Mouse (Mus musculus) embryonic facial prominence, embryonic 12.5 days (tissue): ENCODE results near the gene Fam3a. TPM values are rescaled to one million over a fixed set of nuclear protein-coding genes. Genes with fewer than 3 reads are reported as not detected.

ENCODE experiments used
- ATAC-seq: fragments of 200-750 bp; cut with Nextera tagmentation; 2 replicates; pipeline ENCODE4 v1.8.0; 2017; ENCODE audit not compliant: insufficient number of reproducible peaks, insufficient read depth, low FRiP score, low TSS enrichment
- H3K27ac ChIP-seq: fragments of 300-500 bp; sonication (generic); 2 replicates; pipeline ENCODE4 v1.5.1; 2016; ENCODE audit warnings: mild to moderate bottlenecking
- H3K27me3 ChIP-seq: fragments of 300-500 bp; sonication (generic); 2 replicates; pipeline ENCODE4 v1.6.1; 2016; ENCODE audit warnings: mild to moderate bottlenecking, moderate library complexity
- H3K36me3 ChIP-seq: fragments of 300-500 bp; sonication (generic); 2 replicates; pipeline ENCODE4 v1.6.1; 2016; ENCODE audit warnings: mild to moderate bottlenecking
- H3K4me1 ChIP-seq: fragments of 300-500 bp; sonication (generic); 2 replicates; pipeline ENCODE4 v1.6.1; 2016
- H3K4me2 ChIP-seq: fragments of 300-500 bp; sonication (generic); replicated peaks from 2 replicates; pipeline ENCODE4 v1.6.1; 2016; ENCODE audit warnings: mild to moderate bottlenecking, moderate library complexity
- H3K4me3 ChIP-seq: fragments of 300-500 bp; sonication (generic); 2 replicates; pipeline ENCODE4 v1.5.1; 2016; ENCODE audit warnings: mild to moderate bottlenecking
- H3K9ac ChIP-seq: fragments of 300-500 bp; sonication (generic); 2 replicates; pipeline ENCODE4 v1.6.1; 2016; ENCODE audit warnings: mild to moderate bottlenecking, moderate library complexity
- H3K9me3 ChIP-seq: fragments of 300-500 bp; sonication (generic); 2 replicates; pipeline ENCODE4 v1.6.1; 2016; ENCODE audit warnings: mild to moderate bottlenecking, moderate library complexity
- WGBS: fragments of 180-500 bp; shearing (Covaris S2); methylation state at CpG from one replicate; pipeline ENCODE4 v1.1.7; 2016; 5-methylcytosine and 5-hydroxymethylcytosine counted together
- polyA plus RNA-seq: library from polyadenylated mRNA; unstranded; fragments of >200 nt; fragmentation: Nextera tagmentation; extraction: Ambion mirVana; gene quantifications from 2 replicates; pipeline ENCODE4 v1.2.1, GENCODE M21; 2016

The Fam3a gene
- polyA plus RNA-seq = 34.2 and 34.3 TPM in 2 replicates

DNA sequence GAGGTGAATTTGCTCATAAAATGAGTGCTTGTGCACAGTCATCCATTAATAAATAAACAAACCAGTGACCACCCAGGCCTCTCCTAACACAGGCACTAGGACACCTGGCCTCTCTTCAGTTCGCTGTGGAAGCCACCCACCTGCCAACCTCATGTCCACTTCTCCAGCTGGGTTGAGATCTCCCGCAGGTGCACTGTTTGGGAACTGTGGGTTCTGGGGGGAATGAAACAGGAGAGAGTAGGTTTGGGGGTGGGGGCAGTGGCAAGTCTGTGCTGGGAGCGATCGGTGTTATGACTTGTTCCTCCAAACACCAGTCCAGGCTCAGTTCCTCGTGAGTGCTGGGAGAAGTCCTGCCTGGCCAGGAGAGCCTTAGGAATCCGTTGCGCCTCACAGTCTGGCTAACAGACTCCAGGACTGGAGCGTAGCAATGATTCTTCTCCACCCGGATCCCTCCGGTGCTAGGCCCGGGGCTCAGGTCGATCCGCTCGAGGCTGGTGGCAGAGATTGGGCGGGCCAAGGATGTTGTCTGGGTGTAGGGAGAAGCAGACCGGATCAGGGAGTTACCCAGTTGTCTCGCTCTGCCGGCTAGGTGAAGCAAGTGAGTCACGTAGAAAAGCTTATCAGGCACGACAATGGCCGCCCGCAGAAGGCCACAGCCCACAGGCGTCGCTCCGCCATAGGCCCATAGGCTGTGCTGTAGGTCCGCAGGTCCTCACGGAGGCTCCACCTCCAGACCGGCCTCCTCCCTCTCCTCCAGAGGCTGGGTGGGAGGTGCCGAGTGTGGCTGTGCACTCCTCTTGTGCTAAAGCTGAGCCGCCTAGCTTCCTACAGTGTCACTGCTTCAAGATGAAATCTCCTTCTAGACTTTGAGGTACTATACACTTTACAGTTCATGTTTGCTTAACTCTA lies at the start of gene Fam3a, which contains the start of gene Ikbkg:
Gene Fam3a (minus strand): TSS at position 738 of the 909 bp plus-strand sequence.
Gene Ikbkg (plus strand): TSS at position 756 of the 909 bp plus-strand sequence.
- peak; percentile 99 for ATAC-seq

GRCm38 (mm10) chrX:74429290-74429821 lies 36.3 kb upstream of the Fam3a start:
- WGBS = 24% methylated on average over 22 of the region's 22 CpGs
- H3K36me3 ChIP-seq = peaks cover 3% of the 10 kb centered on the region; the same call in 1 of the 2 replicates
- H3K4me2 ChIP-seq = peak overlapping the region; percentile 56
- peak; percentile 42; the same call in 1 of the 2 replicates for ATAC-seq
- peak overlapping the region; percentile 50 for H3K9ac ChIP-seq
- H3K9me3 ChIP-seq = no peaks in the 10 kb centered on the region
- peak overlapping the region; percentile 74 for H3K27ac ChIP-seq
- peak overlapping the region; percentile 50 for H3K4me3 ChIP-seq
- no peaks in the 10 kb centered on the region for H3K27me3 ChIP-seq
- no peaks in the 10 kb centered on the region for H3K4me1 ChIP-seq

More for the DNA sequence above, at the start of gene Fam3a, which contains the start of gene Ikbkg:
- no peaks in the 10 kb centered on the region for H3K9me3 ChIP-seq
- H3K36me3 ChIP-seq = no peaks in the 10 kb centered on the region
- H3K27ac ChIP-seq = peak within 1 kb of the TSS; percentile 88
- H3K4me3 ChIP-seq = peak within 1 kb of the TSS; percentile 48
- H3K4me1 ChIP-seq = no peaks in the 10 kb centered on the region
- peak within 1 kb of the TSS; percentile 57 for H3K4me2 ChIP-seq
- H3K9ac ChIP-seq = peak within 1 kb of the TSS; percentile 65
- WGBS = 22% methylated on average over 30 of the region's 30 CpGs
- no peaks in the 10 kb centered on the region for H3K27me3 ChIP-seq

DNA sequence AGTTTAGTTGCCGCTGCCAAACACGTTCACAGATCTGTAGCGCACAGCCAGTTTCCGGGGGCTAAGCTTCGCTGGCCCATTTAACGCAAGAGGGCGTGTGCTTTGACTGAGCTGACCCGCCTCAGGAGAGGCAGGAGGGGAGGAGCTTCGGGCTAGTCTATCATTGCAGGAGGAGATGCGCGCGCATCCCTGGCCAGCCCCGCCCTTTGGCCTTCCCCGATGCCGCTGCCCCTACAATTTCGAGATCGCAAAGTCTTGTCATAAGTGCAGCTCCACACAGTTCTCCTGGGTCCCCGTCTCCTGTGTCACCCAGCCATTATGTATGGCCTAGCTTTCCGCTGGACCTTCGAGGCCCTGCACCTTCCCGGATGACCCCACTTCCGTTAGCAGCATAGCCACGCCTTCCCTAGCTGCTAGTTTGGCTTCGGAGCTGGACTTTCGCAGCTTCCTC lies 35.8 kb upstream of the Fam3a start, which contains the start of gene G6pdx:
Gene G6pdx (minus strand): TSS at position 369 of the 451 bp plus-strand sequence.
- ATAC-seq = peak; percentile 83
- Histone ChIP-seq H3K9me3 (no peaks in the 10 kb centered on the region), H3K4me1 (no peaks in the 10 kb centered on the region), H3K4me2 (peak within 1 kb of the TSS; percentile 56), H3K36me3 (no peaks in the 10 kb centered on the region), H3K27me3 (no peaks in the 10 kb centered on the region), H3K27ac (peak within 1 kb of the TSS; percentile 74), H3K4me3 (peak within 1 kb of the TSS; percentile 50), H3K9ac (peak within 1 kb of the TSS; percentile 50)
- WGBS = 12% methylated on average over 25 of the region's 25 CpGs

DNA sequence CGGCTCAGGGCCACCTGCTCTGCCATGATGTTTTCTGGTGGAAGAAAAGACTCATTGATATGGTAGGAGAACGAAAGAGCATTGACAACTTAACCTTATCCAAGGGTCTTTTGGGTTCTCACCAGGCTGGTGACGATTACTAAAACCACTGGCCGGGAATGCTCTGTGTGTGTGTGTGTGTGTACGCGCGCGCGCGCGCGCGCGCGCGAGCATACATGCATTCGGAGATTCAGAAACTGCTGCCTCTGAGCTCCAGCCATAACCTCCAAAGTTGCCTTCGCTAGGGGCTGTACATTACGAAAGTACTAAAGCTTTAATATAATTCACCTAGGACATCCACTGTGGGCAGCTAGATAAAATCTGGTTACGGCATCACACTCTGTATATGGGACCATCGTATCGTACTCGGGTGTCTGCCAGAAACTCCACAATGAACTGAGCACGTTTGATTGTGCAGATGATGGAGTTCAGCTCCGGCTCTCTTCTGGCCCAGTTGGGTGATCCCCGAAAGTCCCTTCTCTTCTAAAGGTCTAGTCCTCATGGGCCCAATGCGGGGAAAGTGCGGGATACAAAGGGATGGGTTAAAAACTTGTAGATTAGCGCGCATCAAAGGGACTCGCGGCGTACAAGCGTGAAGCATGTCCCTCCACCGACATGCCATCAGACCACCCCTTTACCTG lies 35.2 kb upstream of the Fam3a start:
- H3K27ac ChIP-seq = peak overlapping the region; percentile 41; the same call in 1 of the 2 replicates
- WGBS = 25% methylated on average over 35 of the region's 35 CpGs

DNA sequence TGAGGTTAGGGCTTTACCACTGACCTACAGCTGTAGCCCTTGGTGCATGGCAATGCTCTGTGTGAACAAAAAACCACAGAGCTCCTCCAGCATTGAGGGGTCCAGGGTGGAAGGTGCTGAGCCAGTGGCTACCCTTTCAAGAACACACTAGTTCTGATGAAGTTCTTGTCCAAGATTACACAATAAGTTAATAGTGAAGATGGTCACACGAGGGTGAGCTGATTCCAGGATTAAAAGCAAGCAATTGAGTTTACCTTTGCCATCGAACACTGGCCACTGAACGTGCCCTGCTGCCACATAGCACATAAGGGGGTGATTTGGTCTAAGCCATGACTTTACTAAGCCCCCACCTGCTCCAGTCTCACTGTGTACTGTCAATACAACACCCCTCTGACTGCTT lies 34.0 kb upstream of the Fam3a start:
- Histone ChIP-seq H3K9ac (no peak overlapping the region), H3K4me1 (no peaks in the 10 kb centered on the region), H3K36me3 (no peaks in the 10 kb centered on the region), H3K9me3 (no peaks in the 10 kb centered on the region), H3K27ac (no peak overlapping the region), H3K27me3 (no peaks in the 10 kb centered on the region), H3K4me3 (no peak overlapping the region), H3K4me2 (no peak overlapping the region)
- whole genome bisulfite sequencing = 86% methylated on average over 3 of the region's 3 CpGs
- ATAC-seq = no peak

More for the DNA sequence above, 35.2 kb upstream of the Fam3a start:
- Histone ChIP-seq H3K4me2 (peak overlapping the region; percentile 56), H3K36me3 (no peaks in the 10 kb centered on the region), H3K4me1 (no peaks in the 10 kb centered on the region), H3K4me3 (peak overlapping the region; percentile 50), H3K9me3 (no peaks in the 10 kb centered on the region), H3K9ac (peak overlapping the region; percentile 44), H3K27me3 (no peaks in the 10 kb centered on the region)
- peak; percentile 2; the same call in 1 of the 2 replicates for ATAC-seq

- no peak for ATAC-seq
- WGBS = 70% methylated on average over 1 of the region's 1 CpGs
These were observed 33.2 kb upstream of the Fam3a start for GRCm38 (mm10) chrX:74426256-74426655.

GRCm38 (mm10) chrX:74425195-74425594 lies 32.1 kb upstream of the Fam3a start:
- Histone ChIP-seq H3K9ac (no peak overlapping the region), H3K27ac (no peak overlapping the region), H3K4me3 (no peak overlapping the region), H3K4me1 (no peaks in the 10 kb centered on the region), H3K9me3 (no peaks in the 10 kb centered on the region), H3K27me3 (no peaks in the 10 kb centered on the region), H3K36me3 (no peaks in the 10 kb centered on the region), H3K4me2 (no peak overlapping the region)
- 84% methylated on average over 4 of the region's 4 CpGs for WGBS
- ATAC-seq = no peak

More at GRCm38 (mm10) chrX:74426256-74426655, 33.2 kb upstream of the Fam3a start:
- Histone ChIP-seq H3K4me1 (no peaks in the 10 kb centered on the region), H3K4me3 (no peak overlapping the region), H3K27me3 (no peaks in the 10 kb centered on the region), H3K9ac (no peak overlapping the region), H3K27ac (no peak overlapping the region), H3K9me3 (no peaks in the 10 kb centered on the region), H3K4me2 (no peak overlapping the region), H3K36me3 (no peaks in the 10 kb centered on the region)

- Histone ChIP-seq H3K4me3 (no peak overlapping the region), H3K9me3 (no peaks in the 10 kb centered on the region), H3K9ac (no peak overlapping the region), H3K4me2 (no peak overlapping the region), H3K36me3 (no peaks in the 10 kb centered on the region), H3K27me3 (no peaks in the 10 kb centered on the region), H3K4me1 (no peaks in the 10 kb centered on the region), H3K27ac (no peak overlapping the region)
- no peak for ATAC-seq
These were observed 31.4 kb upstream of the Fam3a start for GRCm38 (mm10) chrX:74424443-74424842.

DNA sequence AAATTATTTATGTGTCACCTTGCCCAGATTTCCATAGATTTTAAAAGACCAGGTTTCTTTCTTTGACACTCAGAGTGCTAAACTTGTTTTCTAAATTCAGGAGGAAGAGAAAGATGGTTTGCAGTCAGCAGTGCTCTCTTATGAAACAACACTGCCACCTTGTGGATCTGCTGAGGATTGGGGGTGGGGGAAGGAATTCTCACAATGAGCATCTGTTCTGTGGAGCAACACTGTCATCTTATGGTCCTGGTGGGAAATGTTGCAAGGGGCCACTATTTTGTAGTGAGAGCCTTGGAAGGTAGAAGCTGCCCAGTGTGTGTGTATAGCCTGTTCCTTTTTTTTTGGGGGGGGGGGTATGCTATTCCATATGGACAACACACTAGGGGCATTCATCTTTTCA lies 20.3 kb upstream of the Fam3a start:
- Histone ChIP-seq H3K27ac (no peak overlapping the region), H3K9ac (no peak overlapping the region), H3K4me3 (no peak overlapping the region), H3K4me1 (no peaks in the 10 kb centered on the region), H3K9me3 (no peaks in the 10 kb centered on the region), H3K27me3 (no peaks in the 10 kb centered on the region), H3K36me3 (no peaks in the 10 kb centered on the region), H3K4me2 (no peak overlapping the region)
- peak; percentile 80; the same call in 1 of the 2 replicates for ATAC-seq

- no peak overlapping the region for H3K4me2 ChIP-seq
- WGBS = 51% methylated on average over 2 of the region's 2 CpGs
- no peak overlapping the region for H3K4me3 ChIP-seq
- H3K27ac ChIP-seq = no peak overlapping the region
- no peaks in the 10 kb centered on the region for H3K4me1 ChIP-seq
- ATAC-seq = no peak
- no peak overlapping the region for H3K9ac ChIP-seq
- H3K27me3 ChIP-seq = no peaks in the 10 kb centered on the region
- H3K9me3 ChIP-seq = no peaks in the 10 kb centered on the region
- no peaks in the 10 kb centered on the region for H3K36me3 ChIP-seq
These were observed 15.3 kb upstream of the Fam3a start for GRCm38 (mm10) chrX:74408340-74408739.

DNA sequence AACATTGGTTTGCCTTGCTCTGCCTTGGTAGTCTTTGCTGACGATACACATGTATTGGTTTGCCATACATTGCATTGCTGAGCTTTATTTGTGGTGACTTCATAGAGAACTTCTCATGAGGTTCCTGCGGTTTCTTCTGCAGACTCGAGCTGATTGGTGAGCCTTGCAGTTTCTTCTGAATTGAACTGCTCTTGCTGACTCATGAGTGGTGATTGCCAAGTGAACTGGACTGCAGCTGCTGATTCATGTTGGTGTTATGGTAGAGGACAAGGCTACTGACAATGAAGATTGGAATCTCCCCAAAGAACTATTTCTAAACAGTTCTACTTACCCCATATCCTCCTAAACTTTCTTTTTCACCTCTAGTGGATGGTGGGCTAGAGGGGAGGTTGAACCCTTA lies 7.1 kb upstream of the Fam3a start:
- H3K27ac ChIP-seq = no peak overlapping the region
- H3K27me3 ChIP-seq = no peaks in the 10 kb centered on the region
- 81% methylated on average over 3 of the region's 3 CpGs for WGBS
- H3K9me3 ChIP-seq = no peaks in the 10 kb centered on the region
- no peak overlapping the region for H3K4me2 ChIP-seq
- no peak for ATAC-seq
- no peak overlapping the region for H3K9ac ChIP-seq
- H3K4me1 ChIP-seq = no peaks in the 10 kb centered on the region
- no peaks in the 10 kb centered on the region for H3K36me3 ChIP-seq
- no peak overlapping the region for H3K4me3 ChIP-seq
